Mouse (Mus musculus) lung, adult 2 months (tissue): ENCODE measurements around the gene Sfmbt2. TPM values are rescaled to one million over a fixed set of nuclear protein-coding genes. Genes with fewer than 3 reads are reported as not detected.

Experiments
- DNase-seq: peaks from one replicate; pipeline ENCODE4 v3.0.0; 2022
- H3K4me1 ChIP-seq: fragments of 200-500 bp; 2 replicates; pipeline ENCODE4 v1.6.1; 2011; ENCODE audit warnings: low read length; ENCODE audit not compliant: control insufficient read depth, insufficient read depth
- H3K4me3 ChIP-seq: fragments of 200-500 bp; replicated peaks from 2 replicates; pipeline ENCODE3; 2011; ENCODE audit warnings: low read depth, mild to moderate bottlenecking, control low read depth, low read length; ENCODE audit errors: extremely low read depth
- CTCF ChIP-seq: fragments of 200-500 bp; IDR thresholded peaks from 2 replicates; pipeline ENCODE4 v1.5.1; 2011; ENCODE audit warnings: mild to moderate bottlenecking, low read length, control low read depth; ENCODE audit not compliant: insufficient read depth
- POLR2A ChIP-seq: fragments of 200-500 bp; IDR thresholded peaks from 2 replicates; pipeline ENCODE4 v1.6.1; 2011; ENCODE audit warnings: low read depth, mild to moderate bottlenecking, control low read depth, low read length, borderline replicate concordance; ENCODE audit errors: extremely low read depth
- WGBS: fragments of 180-500 bp; shearing (Covaris S2); methylation state at CpG from one replicate; pipeline ENCODE4 v1.1.7; 2018; 5-methylcytosine and 5-hydroxymethylcytosine counted together
- polyA plus RNA-seq: library from polyadenylated mRNA; depleted of rRNA; stranded (reverse); fragments of >200 nt; gene quantifications from 2 replicates; pipeline ENCODE4 v1.2.3, GENCODE M21; 2012

The Sfmbt2 gene
- polyA plus RNA-seq, 1 experiment, result 0.46 TPM

GRCm38 (mm10) chr2:10370687-10371458 lies 563 bp downstream of the Sfmbt2 start:
- TF ChIP-seq CTCF (no peak), POLR2A (no peak)
- Histone ChIP-seq H3K4me1 (peaks cover 8% of the 10 kb centered on the region), H3K4me3 (no peak overlapping the region)
- DNase-seq, result no peak
- 4% methylated on average over 26 of the region's 26 CpGs for WGBS

GRCm38 (mm10) chr2:10371459-10371817 lies 1.1 kb downstream of the Sfmbt2 start:
- TF ChIP-seq CTCF (no peak), POLR2A (no peak)
- 5% methylated on average over 16 of the region's 16 CpGs for WGBS
- no peak for DNase-seq
- Histone ChIP-seq H3K4me1 (peaks cover 8% of the 10 kb centered on the region), H3K4me3 (no peak overlapping the region)

GRCm38 (mm10) chr2:10371899-10372298 lies 1.6 kb downstream of the Sfmbt2 start:
- no peak for TF ChIP-seq CTCF
- no peak for TF ChIP-seq POLR2A
- no peak for DNase-seq
- WGBS, result 3% methylated on average over 13 of the region's 18 CpGs
- peaks cover 8% of the 10 kb centered on the region for H3K4me1 ChIP-seq
- H3K4me3 ChIP-seq, result no peak overlapping the region

- peak; percentile 12 for DNase-seq
- TF ChIP-seq CTCF, result no peak
- TF ChIP-seq POLR2A, result no peak
- Histone ChIP-seq H3K4me3 (peak overlapping the region; percentile 55), H3K4me1 (peaks cover 8% of the 10 kb centered on the region)
- WGBS, result under 1% methylated on average over 31 of the region's 31 CpGs
Observed at GRCm38 (mm10) chr2:10372321-10372723, 2.0 kb downstream of the Sfmbt2 start.

- Histone ChIP-seq H3K4me1 (peaks cover 8% of the 10 kb centered on the region), H3K4me3 (peak overlapping the region; percentile 43)
- WGBS, result 1% methylated on average over 35 of the region's 35 CpGs
- peak; percentile 9 for DNase-seq
- TF ChIP-seq POLR2A (no peak), CTCF (no peak)
Observed at GRCm38 (mm10) chr2:10372776-10373507, 2.6 kb downstream of the Sfmbt2 start.

GRCm38 (mm10) chr2:10373508-10374206 lies 3.3 kb downstream of the Sfmbt2 start:
- DNase-seq, result no peak
- TF ChIP-seq CTCF (no peak), POLR2A (no peak)
- WGBS, result under 1% methylated on average over 30 of the region's 30 CpGs
- peaks cover 8% of the 10 kb centered on the region for H3K4me1 ChIP-seq
- H3K4me3 ChIP-seq, result peak overlapping the region; percentile 60

- 1% methylated on average over 34 of the region's 34 CpGs for WGBS
- DNase-seq, result no peak
- TF ChIP-seq POLR2A (no peak), CTCF (no peak)
- Histone ChIP-seq H3K4me1 (peaks cover 8% of the 10 kb centered on the region), H3K4me3 (peak overlapping the region; percentile 60)
Observed at GRCm38 (mm10) chr2:10374207-10375023, 4.1 kb downstream of the Sfmbt2 start.

GRCm38 (mm10) chr2:10375024-10375372 lies 4.7 kb downstream of the Sfmbt2 start:
- Histone ChIP-seq H3K4me3 (peak overlapping the region; percentile 2), H3K4me1 (peaks cover 8% of the 10 kb centered on the region)
- TF ChIP-seq CTCF (no peak), POLR2A (no peak)
- DNase-seq, result no peak
- 2% methylated on average over 22 of the region's 22 CpGs for WGBS

- 64% methylated on average over 4 of the region's 4 CpGs for WGBS
- DNase-seq, result no peak
Observed at GRCm38 (mm10) chr2:10389988-10390387, 19.7 kb downstream of the Sfmbt2 start.

More at GRCm38 (mm10) chr2:10389988-10390387, 19.7 kb downstream of the Sfmbt2 start:
- Histone ChIP-seq H3K4me1 (no peaks in the 10 kb centered on the region), H3K4me3 (no peak overlapping the region)
- TF ChIP-seq POLR2A (no peak), CTCF (no peak)
